Mouse (Mus musculus) limb, embryonic 10.5 days (tissue): Measurements from ENCODE around the gene Efs. TPM values are rescaled to one million over a fixed set of nuclear protein-coding genes. Genes with fewer than 3 reads are reported as not detected.
"Not testable (repeated sequence)": the region's sequence is repeated elsewhere in the genome, so short reads cannot be mapped to it uniquely, and the experiment has no call there.

Experiments
- DNase-seq: peaks from one replicate; pipeline ENCODE4 v3.0.0-alpha.2; 2017; ENCODE audit warnings: low spot score
- H3K27ac ChIP-seq: fragments of 300-500 bp; sonication (generic); 2 replicates; pipeline ENCODE4 v1.5.1; 2016; ENCODE audit warnings: mild to moderate bottlenecking
- H3K27me3 ChIP-seq: fragments of 300-500 bp; sonication (generic); 2 replicates; pipeline ENCODE4 v1.6.1; 2016; ENCODE audit warnings: low read depth, mild to moderate bottlenecking; ENCODE audit not compliant: poor library complexity, severe bottlenecking
- H3K36me3 ChIP-seq: fragments of 300-500 bp; sonication (generic); 2 replicates; pipeline ENCODE4 v1.6.1; 2016; ENCODE audit warnings: mild to moderate bottlenecking, moderate library complexity
- H3K4me1 ChIP-seq: fragments of 300-500 bp; sonication (generic); 2 replicates; pipeline ENCODE4 v1.6.1; 2016
- H3K4me3 ChIP-seq: fragments of 300-500 bp; sonication (generic); 2 replicates; pipeline ENCODE4 v1.5.1; 2016; ENCODE audit warnings: mild to moderate bottlenecking, moderate library complexity
- H3K9me3 ChIP-seq: fragments of 300-500 bp; sonication (generic); replicated peaks from 2 replicates; pipeline ENCODE4 v1.6.1; 2016; ENCODE audit warnings: mild to moderate bottlenecking
- WGBS: fragments of 180-500 bp; shearing (Covaris S2); methylation state at CpG from one replicate; pipeline ENCODE4 v1.1.7; 2016; 5-methylcytosine and 5-hydroxymethylcytosine counted together
- polyA plus RNA-seq: library from polyadenylated mRNA; unstranded; fragments of >200 nt; fragmentation: Nextera tagmentation; extraction: Ambion mirVana; gene quantifications from 2 replicates; pipeline ENCODE4 v1.2.1, GENCODE M21; 2016

Gene Efs
- polyA plus RNA-seq, 1 experiment from 2014 or later, result 53.4 TPM

DNA sequence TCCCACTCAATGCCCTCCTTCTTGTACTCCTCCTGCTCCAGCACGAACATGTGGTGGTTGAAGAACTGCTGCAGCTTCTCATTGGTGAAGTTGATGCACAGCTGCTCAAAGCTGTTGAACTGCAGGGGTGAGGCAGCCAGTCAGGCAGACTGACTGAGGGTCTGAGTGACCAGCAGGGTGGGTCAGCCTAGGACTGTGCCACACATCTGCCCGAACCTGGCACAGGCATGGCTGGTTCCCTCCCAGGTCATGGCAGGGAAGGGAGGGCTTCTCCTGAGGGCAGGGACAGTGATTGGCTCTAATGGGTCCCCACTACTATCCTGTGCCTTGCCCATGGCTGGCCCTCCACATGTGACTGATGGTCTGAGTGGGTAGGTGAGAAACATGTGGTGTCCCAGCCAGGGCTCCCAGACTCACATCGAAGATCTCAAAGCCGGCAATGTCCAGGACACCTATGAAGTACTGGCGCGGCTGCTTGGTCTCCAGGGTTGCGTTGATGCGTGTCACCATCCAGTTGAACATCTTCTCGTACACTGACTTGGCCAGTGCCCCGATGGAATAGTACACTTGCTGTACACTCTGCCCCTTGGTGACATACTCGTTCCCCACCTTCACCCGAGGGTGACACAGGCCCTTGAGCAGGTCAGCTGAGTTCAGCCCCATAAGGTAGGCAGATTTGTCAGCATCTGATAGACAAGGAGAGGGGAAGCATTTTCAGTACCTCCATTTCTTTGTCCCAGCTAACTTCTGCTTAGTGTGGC is 34.1 kb upstream of the Efs start:
- H3K27me3 ChIP-seq, H3K4me1 ChIP-seq, H3K4me3 ChIP-seq, H3K27ac ChIP-seq, H3K9me3 ChIP-seq, H3K36me3 ChIP-seq, DNase-seq: not testable (repeated sequence)
- 92% methylated on average over 12 of the region's 12 CpGs for whole genome bisulfite sequencing

DNA sequence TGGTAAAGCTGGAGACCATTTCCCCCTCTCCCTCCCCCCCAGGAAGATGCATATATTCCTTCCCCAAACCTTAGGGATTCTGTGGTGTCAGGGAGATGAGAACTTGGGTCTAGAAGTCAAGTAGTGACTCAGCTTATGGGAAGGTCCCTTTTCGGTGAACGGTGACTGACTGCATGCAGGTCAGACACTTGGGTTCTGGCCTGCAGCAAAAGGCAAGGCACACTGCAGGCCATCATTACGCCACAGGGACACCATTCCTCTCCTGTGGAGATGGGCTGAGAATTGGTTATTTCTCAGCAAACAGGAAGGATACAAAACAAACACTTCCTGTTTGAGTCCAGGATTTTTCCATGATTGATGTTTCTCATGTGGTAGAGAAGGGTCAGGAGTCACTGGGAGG is 33.3 kb upstream of the Efs start:
- no peak for DNase-seq
- H3K9me3 ChIP-seq, result no peaks in the 10 kb centered on the region
- H3K4me3 ChIP-seq, result no peak overlapping the region
- H3K27me3 ChIP-seq, result no peaks in the 10 kb centered on the region
- H3K4me1 ChIP-seq, result 0 out of 2 replicates have a peak, but pooled peaks cover 5% of the 10 kb centered on the region
- no peaks in the 10 kb centered on the region for H3K36me3 ChIP-seq
- H3K27ac ChIP-seq, result no peak overlapping the region
- 95% methylated on average over 3 of the region's 3 CpGs for WGBS

DNA sequence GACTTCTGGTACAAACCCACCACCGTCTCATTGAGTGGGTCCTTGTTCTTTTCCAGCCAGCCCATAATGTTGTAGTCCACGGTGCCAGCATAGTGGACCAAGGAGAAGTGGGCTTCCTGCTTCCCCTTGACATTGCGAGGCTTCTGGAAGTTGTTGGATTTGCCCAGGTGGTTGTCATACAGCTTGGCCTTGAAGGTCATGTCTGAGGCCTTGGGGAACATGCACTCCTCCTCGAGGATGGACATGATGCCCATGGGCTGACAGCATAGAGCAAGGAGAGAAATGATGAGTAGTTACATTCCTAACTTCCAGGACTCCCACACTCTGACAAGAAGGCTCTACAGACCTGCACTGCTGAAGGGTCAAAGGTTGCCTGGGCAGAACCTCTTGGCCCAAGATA is 32.6 kb upstream of the Efs start:
- H3K36me3 ChIP-seq, result no peaks in the 10 kb centered on the region
- H3K9me3 ChIP-seq, result no peaks in the 10 kb centered on the region
- no peak overlapping the region for H3K4me3 ChIP-seq
- 0 out of 2 replicates have a peak, but pooled peaks cover 5% of the 10 kb centered on the region for H3K4me1 ChIP-seq
- WGBS, result 84% methylated on average over 4 of the region's 4 CpGs
- no peaks in the 10 kb centered on the region for H3K27me3 ChIP-seq
- H3K27ac ChIP-seq, result no peak overlapping the region
- no peak for DNase-seq

DNA sequence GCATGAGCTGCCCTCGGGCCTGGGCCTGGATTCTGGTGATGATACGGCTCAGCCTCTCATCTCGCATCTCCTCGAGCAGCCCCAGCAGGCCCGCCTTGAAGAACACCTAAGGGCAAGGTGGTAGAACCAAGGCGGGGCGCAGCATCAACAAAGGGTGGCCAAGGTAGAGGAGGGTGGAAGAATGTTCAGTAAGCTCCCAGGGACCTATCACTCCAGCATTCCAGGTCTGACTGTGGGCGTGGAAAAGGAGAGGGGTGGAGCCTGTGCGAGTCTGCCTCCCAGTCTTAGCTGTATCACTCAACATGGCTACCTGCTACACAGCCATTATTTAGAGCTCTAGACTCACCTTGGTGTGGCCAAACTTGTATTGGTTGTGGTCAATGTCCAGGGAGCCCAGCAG is 30.6 kb upstream of the Efs start:
- H3K27me3 ChIP-seq, result no peaks in the 10 kb centered on the region
- WGBS, result 86% methylated on average over 9 of the region's 9 CpGs
- no peaks in the 10 kb centered on the region for H3K36me3 ChIP-seq
- no peak for DNase-seq
- no peaks in the 10 kb centered on the region for H3K9me3 ChIP-seq
- H3K4me3 ChIP-seq, result no peak overlapping the region
- H3K27ac ChIP-seq, result no peak overlapping the region
- 0 out of 2 replicates have a peak, but pooled peaks cover 5% of the 10 kb centered on the region for H3K4me1 ChIP-seq

DNA sequence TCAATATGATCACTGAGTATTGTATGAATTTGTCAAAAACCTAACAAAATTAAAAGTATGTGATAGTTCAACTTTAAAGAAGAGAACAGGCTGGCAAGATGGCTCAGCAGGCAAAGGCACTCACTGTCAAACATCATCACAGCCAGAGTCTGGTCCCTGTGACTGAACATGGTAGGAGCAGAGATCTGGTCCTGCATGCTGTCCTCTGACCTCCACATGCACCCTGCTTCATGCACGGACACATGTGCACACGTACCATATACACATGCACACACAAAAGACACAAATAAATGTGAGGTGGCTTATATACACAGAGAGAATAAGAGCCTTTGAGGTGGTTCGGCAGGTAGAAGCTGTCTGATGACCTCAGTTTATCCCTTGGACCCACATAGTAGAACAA is 29.6 kb upstream of the Efs start:
- Histone ChIP-seq H3K27ac (no peak overlapping the region), H3K27me3 (peaks cover 5% of the 10 kb centered on the region; the same call in 1 of the 2 replicates), H3K9me3 (no peaks in the 10 kb centered on the region), H3K4me3 (no peak overlapping the region), H3K36me3 (no peaks in the 10 kb centered on the region), H3K4me1 (no peaks in the 10 kb centered on the region)
- DNase-seq, result no peak
- WGBS, result 96% methylated on average over 3 of the region's 3 CpGs

DNA sequence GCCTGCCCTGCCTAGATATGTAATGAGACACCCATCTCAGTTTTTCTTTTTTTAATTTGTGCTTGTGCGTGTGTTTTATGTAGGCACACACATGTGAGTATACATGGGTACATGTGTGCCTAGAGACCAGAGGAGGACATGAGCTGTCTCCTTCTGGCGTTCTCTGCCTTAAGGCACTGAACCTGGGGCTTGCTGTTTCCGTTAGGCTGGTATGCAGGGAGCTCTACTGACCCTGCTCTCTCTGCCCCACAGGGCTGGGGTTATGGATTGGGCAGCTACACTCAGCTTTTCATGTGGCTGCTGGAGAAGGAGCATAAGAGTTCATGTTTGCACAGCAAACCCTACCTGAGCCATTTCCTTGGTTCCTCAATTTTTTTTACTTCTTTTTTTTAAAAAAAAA is 28.5 kb upstream of the Efs start:
- no peak for DNase-seq
- Histone ChIP-seq H3K27ac (no peak overlapping the region), H3K4me1 (no peaks in the 10 kb centered on the region), H3K4me3 (no peak overlapping the region), H3K27me3 (peaks cover 12% of the 10 kb centered on the region; the same call in 1 of the 2 replicates), H3K9me3 (no peaks in the 10 kb centered on the region), H3K36me3 (no peaks in the 10 kb centered on the region)
- 86% methylated on average over 3 of the region's 3 CpGs for WGBS

DNA sequence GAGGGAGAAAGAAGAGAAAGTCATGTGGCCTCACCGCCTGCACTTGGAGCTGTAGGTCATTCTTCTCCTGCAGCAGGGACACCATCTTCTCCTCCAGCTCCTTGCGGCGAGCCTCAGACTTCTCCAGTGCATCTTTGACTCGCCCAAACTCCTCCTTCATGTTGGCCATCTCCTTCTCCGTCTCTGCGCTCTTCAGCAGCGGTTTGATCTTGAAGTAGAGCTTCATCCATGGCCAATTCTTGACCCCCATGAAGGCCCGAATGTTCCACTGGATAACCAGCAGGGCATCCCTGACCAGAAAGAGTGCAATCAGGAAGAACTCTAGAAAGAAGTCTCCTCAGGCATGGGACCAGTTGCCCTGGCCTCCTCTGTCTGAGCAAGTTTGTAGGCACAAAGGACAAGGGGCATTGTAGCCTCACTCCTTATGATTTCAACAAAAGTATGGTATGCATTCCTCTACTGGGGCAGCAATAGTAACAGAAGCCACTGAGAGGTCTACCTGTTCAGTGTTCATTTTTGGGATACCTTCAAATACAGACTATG is 27.8 kb upstream of the Efs start:
- Histone ChIP-seq H3K4me3 (no peak overlapping the region), H3K36me3 (no peaks in the 10 kb centered on the region), H3K4me1 (no peaks in the 10 kb centered on the region), H3K27me3 (peaks cover 15% of the 10 kb centered on the region; the same call in 1 of the 2 replicates), H3K9me3 (no peaks in the 10 kb centered on the region), H3K27ac (no peak overlapping the region)
- no peak for DNase-seq
- 92% methylated on average over 8 of the region's 8 CpGs for WGBS

DNA sequence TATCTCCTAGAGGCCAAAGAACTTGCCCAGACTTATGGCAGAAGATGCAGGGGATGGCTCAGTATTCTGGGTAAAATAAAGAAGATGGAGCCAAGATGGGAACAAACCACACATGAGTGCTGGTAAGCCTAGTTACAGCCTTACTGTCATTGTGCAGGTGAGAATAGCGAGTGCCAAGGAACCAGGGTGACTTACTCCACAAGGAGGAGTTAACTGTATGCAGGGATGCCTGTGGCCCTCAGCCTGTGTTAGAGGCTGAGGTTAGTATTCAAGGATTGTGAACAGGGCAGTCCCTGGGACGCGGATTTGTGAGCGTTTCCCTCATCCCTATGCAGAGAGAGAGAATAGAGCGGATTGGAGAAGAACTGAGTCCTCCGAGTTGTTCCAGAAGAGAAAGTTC is 25.7 kb upstream of the Efs start:
- H3K4me3 ChIP-seq, result no peak overlapping the region
- no peak for DNase-seq
- no peaks in the 10 kb centered on the region for H3K9me3 ChIP-seq
- no peak overlapping the region for H3K27ac ChIP-seq
- H3K4me1 ChIP-seq, result no peaks in the 10 kb centered on the region
- no peaks in the 10 kb centered on the region for H3K36me3 ChIP-seq
- H3K27me3 ChIP-seq, result peaks cover 15% of the 10 kb centered on the region; the same call in 1 of the 2 replicates
- 87% methylated on average over 6 of the region's 6 CpGs for WGBS

DNA sequence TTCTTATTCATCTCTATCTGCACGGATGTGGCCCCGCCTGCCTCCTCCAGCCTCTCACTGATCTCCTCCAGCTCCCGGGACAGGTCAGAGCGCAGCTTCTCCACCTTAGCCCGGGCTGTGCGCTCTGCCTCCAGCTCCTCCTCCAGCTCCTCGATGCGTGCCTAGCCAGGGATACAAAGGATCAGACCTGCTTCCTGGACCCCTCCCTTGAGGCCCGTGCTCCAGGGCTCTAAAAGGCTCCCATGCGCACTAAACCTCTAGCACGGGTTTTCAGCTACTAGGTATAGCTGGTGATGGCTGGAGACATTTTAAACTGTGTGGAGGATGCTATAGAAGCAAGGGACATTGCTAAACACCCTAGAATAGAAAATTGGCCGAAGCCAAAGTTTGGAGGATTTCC is 24.6 kb upstream of the Efs start:
- no peak overlapping the region for H3K27ac ChIP-seq
- H3K36me3 ChIP-seq, result no peaks in the 10 kb centered on the region
- DNase-seq, result no peak
- no peak overlapping the region for H3K4me3 ChIP-seq
- no peaks in the 10 kb centered on the region for H3K9me3 ChIP-seq
- H3K4me1 ChIP-seq, result no peaks in the 10 kb centered on the region
- peaks cover 15% of the 10 kb centered on the region; the same call in 1 of the 2 replicates for H3K27me3 ChIP-seq
- 63% methylated on average over 12 of the region's 12 CpGs for WGBS

DNA sequence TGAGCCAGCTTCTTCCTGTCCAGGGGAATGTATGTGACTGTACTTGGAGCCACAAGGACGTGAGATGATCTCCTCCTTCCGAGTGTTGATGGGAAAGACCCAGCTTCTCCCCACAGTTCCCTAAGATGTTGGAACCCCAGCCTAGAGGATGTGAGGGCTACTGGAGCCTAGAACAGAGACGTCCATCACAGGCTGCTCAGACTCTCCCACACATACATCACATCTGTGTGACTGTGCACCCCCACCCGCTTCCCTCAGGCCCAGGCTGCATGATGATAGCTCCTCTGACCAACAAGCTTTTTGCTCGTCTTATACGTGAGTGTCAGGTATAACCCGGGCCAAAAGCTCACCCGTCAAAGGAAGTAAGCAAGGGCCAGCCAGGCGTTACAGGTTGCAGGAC is 22.9 kb upstream of the Efs start:
- Histone ChIP-seq H3K4me1 (no peaks in the 10 kb centered on the region), H3K4me3 (no peak overlapping the region), H3K36me3 (no peaks in the 10 kb centered on the region), H3K27ac (no peak overlapping the region), H3K9me3 (no peaks in the 10 kb centered on the region), H3K27me3 (peaks cover 15% of the 10 kb centered on the region; the same call in 1 of the 2 replicates)
- DNase-seq, result no peak
- WGBS, result 90% methylated on average over 9 of the region's 9 CpGs

DNA sequence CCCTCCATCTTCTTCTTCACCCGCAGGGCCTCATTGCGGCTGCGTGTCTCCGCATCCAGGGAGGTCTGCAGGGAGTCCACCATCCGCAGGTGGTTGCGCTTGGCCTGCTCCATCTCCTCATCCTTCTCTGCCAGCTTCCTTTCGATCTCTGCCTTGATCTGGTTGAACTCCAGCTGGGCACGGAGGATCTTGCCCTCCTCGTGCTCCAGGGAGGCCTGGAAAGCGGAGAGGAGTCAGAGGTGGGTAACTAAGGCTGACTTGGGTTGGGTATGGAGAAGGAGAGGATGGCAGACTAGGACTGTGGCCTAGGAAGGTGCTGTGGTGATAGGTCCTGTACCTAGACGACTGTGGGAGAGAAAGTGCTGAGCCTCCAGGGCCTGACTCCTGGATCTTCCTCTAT is 21.1 kb upstream of the Efs start:
- 93% methylated on average over 11 of the region's 11 CpGs for WGBS
- not testable (repeated sequence) for H3K27ac ChIP-seq, H3K4me1 ChIP-seq, DNase-seq, H3K9me3 ChIP-seq, H3K36me3 ChIP-seq, H3K4me3 ChIP-seq
- peaks cover 15% of the 10 kb centered on the region; the same call in 1 of the 2 replicates for H3K27me3 ChIP-seq

DNA sequence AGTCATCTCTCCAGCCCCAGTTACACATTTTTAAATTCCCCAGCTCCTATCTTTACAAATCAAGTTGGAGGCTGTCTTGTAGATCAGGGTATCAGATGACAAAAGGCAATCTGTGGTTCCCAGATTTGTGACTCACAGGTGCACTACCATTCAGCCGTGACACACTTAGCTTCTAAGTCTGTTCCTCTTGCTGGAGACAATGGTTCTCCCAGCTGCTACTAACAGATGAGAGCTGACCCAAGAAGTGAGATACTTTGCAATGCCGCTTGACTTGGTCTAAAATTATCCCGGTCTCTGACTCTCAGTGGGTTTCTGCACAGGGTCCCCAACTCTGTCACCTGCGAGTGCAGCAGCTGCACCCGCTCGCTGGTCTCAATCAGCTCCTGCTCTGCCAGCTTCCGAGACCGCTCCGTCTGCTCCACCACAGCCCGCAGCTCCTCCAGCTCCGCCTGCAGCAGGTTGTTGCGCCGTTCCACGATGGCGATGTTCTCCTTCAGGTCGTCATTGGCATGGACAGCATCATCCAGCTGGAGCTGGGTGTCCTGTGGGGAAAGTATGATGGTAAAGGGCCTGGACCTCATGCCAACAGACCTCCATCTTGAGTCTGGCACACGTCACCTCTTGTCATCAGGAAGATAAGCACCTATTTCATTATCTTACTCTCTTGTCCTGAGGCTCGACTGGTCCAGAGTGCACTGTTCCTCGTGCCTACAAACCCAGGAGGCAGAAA is 20.2 kb upstream of the Efs start:
- no peak overlapping the region for H3K27ac ChIP-seq
- H3K4me3 ChIP-seq, result no peak overlapping the region
- 85% methylated on average over 19 of the region's 19 CpGs for WGBS
- peaks cover 12% of the 10 kb centered on the region; the same call in 1 of the 2 replicates for H3K27me3 ChIP-seq
- no peaks in the 10 kb centered on the region for H3K9me3 ChIP-seq
- no peaks in the 10 kb centered on the region for H3K36me3 ChIP-seq
- H3K4me1 ChIP-seq, result no peaks in the 10 kb centered on the region
- DNase-seq, result no peak

DNA sequence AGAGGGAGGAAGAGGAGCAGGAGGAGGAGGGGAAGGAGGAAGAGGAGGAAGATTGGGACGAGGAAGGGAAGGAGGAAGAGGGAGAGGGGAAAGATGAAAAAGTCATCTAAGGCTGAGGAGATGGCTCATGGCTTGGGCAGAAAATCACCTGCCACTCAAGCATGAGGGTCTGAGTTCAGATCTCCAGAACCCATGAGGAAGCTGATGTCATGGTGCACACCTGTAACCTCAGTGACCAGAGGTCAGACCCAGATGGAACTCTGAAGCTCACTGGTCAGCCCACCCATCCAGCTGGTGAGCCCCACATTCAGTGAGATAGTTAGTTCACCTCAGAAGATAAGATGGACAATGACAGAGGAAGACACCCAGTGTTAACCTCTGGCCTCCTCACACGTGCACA is 19.0 kb upstream of the Efs start:
- H3K27me3 ChIP-seq, result peaks cover 7% of the 10 kb centered on the region; the same call in 1 of the 2 replicates
- no peaks in the 10 kb centered on the region for H3K36me3 ChIP-seq
- no peaks in the 10 kb centered on the region for H3K9me3 ChIP-seq
- no peak overlapping the region for H3K27ac ChIP-seq
- 70% methylated on average over 2 of the region's 2 CpGs for WGBS
- no peak for DNase-seq
- no peaks in the 10 kb centered on the region for H3K4me1 ChIP-seq
- no peak overlapping the region for H3K4me3 ChIP-seq
